Mouse (Mus musculus): ENCODE measurements around the gene Rfx8. TPM values are rescaled to one million over a fixed set of nuclear protein-coding genes. Genes with fewer than 3 reads are reported as not detected.

Rfx8 gene
- polyA plus RNA-seq, 1 experiment, result not detected

GRCm38 (mm10) chr1:39734881-39735280, 14.1 kb upstream of the Rfx8 start:
- TF ChIP-seq POLR2A (IDR thresholded peaks at IDR 0.05; ENCODE audit: low read depth, low read length), result no peak
- no peak for TF ChIP-seq CTCF (conservative IDR thresholded peaks at IDR 0.05; ENCODE audit: insufficient read depth, insufficient read length, low read depth, low read length)
- no peak for DNase-seq
- H3K27me3 ChIP-seq (replicated peaks; ENCODE audit: control insufficient read depth, insufficient read depth, low read length), result no peaks in the 10 kb centered on the region
- WGBS, result 80% methylated on average over 6 of the region's 6 CpGs
- no peak overlapping the region for H3K4me3 ChIP-seq (ENCODE audit: insufficient read depth, low read depth, low read length)
- 0 out of 2 replicates have a peak, but pooled peaks cover 6% of the 10 kb centered on the region for H3K4me1 ChIP-seq (ENCODE audit: control insufficient read depth, insufficient read depth, low read length)
- no peaks in the 10 kb centered on the region for H3K36me3 ChIP-seq (ENCODE audit: control insufficient read depth, insufficient read depth, low read length)
- peak overlapping the region; percentile 65 for H3K27ac ChIP-seq (ENCODE audit: insufficient read depth, low read depth, low read length)

- 66% methylated on average over 13 of the region's 13 CpGs for WGBS
- Histone ChIP-seq H3K27ac (ENCODE audit: insufficient read depth, low read depth, low read length) (peak overlapping the region; percentile 70), H3K36me3 (ENCODE audit: control insufficient read depth, insufficient read depth, low read length) (no peaks in the 10 kb centered on the region), H3K27me3 (replicated peaks; ENCODE audit: control insufficient read depth, insufficient read depth, low read length) (no peaks in the 10 kb centered on the region), H3K4me1 (ENCODE audit: control insufficient read depth, insufficient read depth, low read length) (0 out of 2 replicates have a peak, but pooled peaks cover 6% of the 10 kb centered on the region), H3K4me3 (ENCODE audit: insufficient read depth, low read depth, low read length) (no peak overlapping the region)
- peak; percentile 73 for DNase-seq
- TF ChIP-seq POLR2A (IDR thresholded peaks at IDR 0.05; ENCODE audit: low read depth, low read length), result no peak
- TF ChIP-seq CTCF (conservative IDR thresholded peaks at IDR 0.05; ENCODE audit: insufficient read depth, insufficient read length, low read depth, low read length), result no peak
These were observed 13.5 kb upstream of the Rfx8 start for GRCm38 (mm10) chr1:39734311-39734710.

GRCm38 (mm10) chr1:39733876-39734275, 13.1 kb upstream of the Rfx8 start:
- Histone ChIP-seq H3K27ac (ENCODE audit: insufficient read depth, low read depth, low read length) (peak overlapping the region; percentile 70), H3K4me3 (ENCODE audit: insufficient read depth, low read depth, low read length) (no peak overlapping the region), H3K36me3 (ENCODE audit: control insufficient read depth, insufficient read depth, low read length) (no peaks in the 10 kb centered on the region), H3K4me1 (ENCODE audit: control insufficient read depth, insufficient read depth, low read length) (0 out of 2 replicates have a peak, but pooled peaks cover 6% of the 10 kb centered on the region), H3K27me3 (replicated peaks; ENCODE audit: control insufficient read depth, insufficient read depth, low read length) (no peaks in the 10 kb centered on the region)
- no peak for TF ChIP-seq CTCF (conservative IDR thresholded peaks at IDR 0.05; ENCODE audit: insufficient read depth, insufficient read length, low read depth, low read length)
- no peak for TF ChIP-seq POLR2A (IDR thresholded peaks at IDR 0.05; ENCODE audit: low read depth, low read length)
- no peak for DNase-seq
- 81% methylated on average over 10 of the region's 10 CpGs for WGBS

GRCm38 (mm10) chr1:39732081-39732480, 11.3 kb upstream of the Rfx8 start:
- DNase-seq, result no peak
- H3K27me3 ChIP-seq (replicated peaks; ENCODE audit: control insufficient read depth, insufficient read depth, low read length), result no peaks in the 10 kb centered on the region
- TF ChIP-seq POLR2A (IDR thresholded peaks at IDR 0.05; ENCODE audit: low read depth, low read length), result no peak
- no peak for TF ChIP-seq CTCF (conservative IDR thresholded peaks at IDR 0.05; ENCODE audit: insufficient read depth, insufficient read length, low read depth, low read length)
- 63% methylated on average over 10 of the region's 10 CpGs for WGBS
- H3K4me1 ChIP-seq (ENCODE audit: control insufficient read depth, insufficient read depth, low read length), result 0 out of 2 replicates have a peak, but pooled peaks cover 6% of the 10 kb centered on the region
- 0 out of 2 replicates have a peak overlapping the region, but pooled peaks have one; percentile 18 for H3K27ac ChIP-seq (ENCODE audit: insufficient read depth, low read depth, low read length)
- no peaks in the 10 kb centered on the region for H3K36me3 ChIP-seq (ENCODE audit: control insufficient read depth, insufficient read depth, low read length)
- no peak overlapping the region for H3K4me3 ChIP-seq (ENCODE audit: insufficient read depth, low read depth, low read length)

GRCm38 (mm10) chr1:39731543-39731942, 10.7 kb upstream of the Rfx8 start:
- peak overlapping the region; percentile 63 for H3K27ac ChIP-seq (ENCODE audit: insufficient read depth, low read depth, low read length)
- 27% methylated on average over 9 of the region's 9 CpGs for WGBS

GRCm38 (mm10) chr1:39730868-39731267, 10.1 kb upstream of the Rfx8 start:
- Histone ChIP-seq H3K4me1 (ENCODE audit: control insufficient read depth, insufficient read depth, low read length) (0 out of 2 replicates have a peak, but pooled peaks cover 6% of the 10 kb centered on the region), H3K27ac (ENCODE audit: insufficient read depth, low read depth, low read length) (no peak overlapping the region), H3K4me3 (ENCODE audit: insufficient read depth, low read depth, low read length) (no peak overlapping the region), H3K36me3 (ENCODE audit: control insufficient read depth, insufficient read depth, low read length) (no peaks in the 10 kb centered on the region), H3K27me3 (replicated peaks; ENCODE audit: control insufficient read depth, insufficient read depth, low read length) (no peaks in the 10 kb centered on the region)
- WGBS, result 74% methylated on average over 5 of the region's 5 CpGs
- no peak for TF ChIP-seq CTCF (conservative IDR thresholded peaks at IDR 0.05; ENCODE audit: insufficient read depth, insufficient read length, low read depth, low read length)
- no peak for TF ChIP-seq POLR2A (IDR thresholded peaks at IDR 0.05; ENCODE audit: low read depth, low read length)
- DNase-seq, result no peak

More at GRCm38 (mm10) chr1:39731543-39731942, 10.7 kb upstream of the Rfx8 start:
- H3K27me3 ChIP-seq (replicated peaks; ENCODE audit: control insufficient read depth, insufficient read depth, low read length), result no peaks in the 10 kb centered on the region
- peak; percentile 73 for DNase-seq
- TF ChIP-seq POLR2A (IDR thresholded peaks at IDR 0.05; ENCODE audit: low read depth, low read length) (no peak), CTCF (conservative IDR thresholded peaks at IDR 0.05; ENCODE audit: insufficient read depth, insufficient read length, low read depth, low read length) (no peak)
- no peaks in the 10 kb centered on the region for H3K36me3 ChIP-seq (ENCODE audit: control insufficient read depth, insufficient read depth, low read length)
- 0 out of 2 replicates have a peak, but pooled peaks cover 6% of the 10 kb centered on the region for H3K4me1 ChIP-seq (ENCODE audit: control insufficient read depth, insufficient read depth, low read length)
- no peak overlapping the region for H3K4me3 ChIP-seq (ENCODE audit: insufficient read depth, low read depth, low read length)

- 94% methylated on average over 6 of the region's 6 CpGs for WGBS
- TF ChIP-seq POLR2A (IDR thresholded peaks at IDR 0.05; ENCODE audit: low read depth, low read length) (no peak), CTCF (conservative IDR thresholded peaks at IDR 0.05; ENCODE audit: insufficient read depth, insufficient read length, low read depth, low read length) (no peak)
These were observed 9.1 kb upstream of the Rfx8 start for GRCm38 (mm10) chr1:39729919-39730318.

More at GRCm38 (mm10) chr1:39729919-39730318, 9.1 kb upstream of the Rfx8 start:
- Histone ChIP-seq H3K36me3 (ENCODE audit: control insufficient read depth, insufficient read depth, low read length) (no peaks in the 10 kb centered on the region), H3K4me3 (ENCODE audit: insufficient read depth, low read depth, low read length) (no peak overlapping the region), H3K27me3 (replicated peaks; ENCODE audit: control insufficient read depth, insufficient read depth, low read length) (no peaks in the 10 kb centered on the region), H3K27ac (ENCODE audit: insufficient read depth, low read depth, low read length) (no peak overlapping the region), H3K4me1 (ENCODE audit: control insufficient read depth, insufficient read depth, low read length) (0 out of 2 replicates have a peak, but pooled peaks cover 6% of the 10 kb centered on the region)
- no peak for DNase-seq
